Mouse (Mus musculus): ENCODE measurements around the gene Fhod1.

- no peak for TF ChIP-seq CTCF (IDR thresholded peaks at IDR 0.05; ENCODE audit: low read depth, low read length)
- TF ChIP-seq POLR2A (IDR thresholded peaks at IDR 0.05; ENCODE audit: extremely low read depth, insufficient read depth, low read length), result no peak
Observed at GRCm38 (mm10) chr8:105372473-105372872, 24.7 kb upstream of the Fhod1 start.

Data from liver, adult 2 months (tissue).